Mouse (Mus musculus) granulocyte monocyte progenitor cell, adult 5-6 weeks (primary cell): ENCODE measurements around the gene Nynrin. TPM values are rescaled to one million over a fixed set of nuclear protein-coding genes. Genes with fewer than 3 reads are reported as not detected.

ENCODE experiments used
- ATAC-seq: replicated peaks from 2 replicates; pipeline ENCODE4 v1.8.0; 2016; ENCODE audit warnings: mild to moderate bottlenecking, moderate TSS enrichment, inconsistent platforms; ENCODE audit not compliant: poor library complexity, severe bottlenecking
- total RNA-seq, 2 experiments: library from RNA; stranded (forward) in 1 of 2; stranded (reverse) in 1 of 2; fragments of 200-712, 200-1000 nt in 1 of 2; fragments of >200 nt in 1 of 2; fragmentation: Nextera tagmentation in 1 of 2; gene quantifications; 2 replicates each; pipeline ENCODE4 v1.2.3; 2014 to 2017

Nynrin gene
- total RNA-seq, 2 experiments from 2014 or later, result 3.3 to 7.6 TPM

DNA sequence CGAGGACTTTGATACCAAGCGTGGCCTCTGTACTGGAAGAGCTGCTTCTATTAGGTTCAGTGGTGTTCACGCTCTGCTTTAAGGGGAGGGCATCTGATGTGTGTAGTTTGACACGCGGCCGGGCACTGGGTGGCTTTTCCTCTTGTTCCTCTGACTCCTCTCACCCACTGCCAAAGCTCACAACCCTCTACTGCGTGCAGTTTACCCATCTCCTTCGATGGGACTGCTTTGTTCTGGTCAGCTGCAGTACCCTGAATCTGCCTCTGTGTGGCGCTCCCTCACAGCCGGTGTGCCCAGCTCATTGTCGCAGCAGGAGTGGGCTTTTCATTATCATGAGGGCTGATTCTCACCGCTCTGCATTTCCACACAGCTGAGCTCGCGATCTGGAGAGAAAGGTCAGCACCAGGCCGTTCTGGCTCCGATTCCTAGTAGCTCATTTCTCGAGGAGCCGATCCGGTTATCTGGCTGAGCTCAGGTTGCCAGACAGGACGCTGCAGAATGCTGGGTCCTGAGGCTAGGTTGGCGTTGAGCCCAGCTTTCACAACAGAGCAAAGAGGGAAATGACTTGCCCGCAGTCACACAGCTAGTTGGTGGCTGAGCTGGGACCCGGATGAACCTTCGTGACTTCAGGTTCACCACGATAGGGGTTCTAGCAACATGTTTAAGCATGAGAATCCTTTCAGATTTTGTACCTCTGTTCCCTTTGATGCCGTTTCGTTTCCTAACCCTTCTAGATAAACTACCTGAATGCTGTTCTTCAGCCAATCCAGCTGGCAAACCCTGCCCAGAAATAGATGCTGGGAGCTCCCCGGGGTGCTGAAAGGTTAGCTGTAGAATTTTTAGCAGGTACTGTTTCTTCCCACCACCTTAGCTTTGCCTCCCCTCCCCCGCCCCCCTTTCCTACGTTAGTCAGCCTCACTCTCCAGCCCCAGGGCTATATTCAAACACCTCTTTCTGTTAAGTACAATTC, 20.2 kb downstream of the Nynrin start:
- ATAC-seq, result peak; percentile 87

DNA sequence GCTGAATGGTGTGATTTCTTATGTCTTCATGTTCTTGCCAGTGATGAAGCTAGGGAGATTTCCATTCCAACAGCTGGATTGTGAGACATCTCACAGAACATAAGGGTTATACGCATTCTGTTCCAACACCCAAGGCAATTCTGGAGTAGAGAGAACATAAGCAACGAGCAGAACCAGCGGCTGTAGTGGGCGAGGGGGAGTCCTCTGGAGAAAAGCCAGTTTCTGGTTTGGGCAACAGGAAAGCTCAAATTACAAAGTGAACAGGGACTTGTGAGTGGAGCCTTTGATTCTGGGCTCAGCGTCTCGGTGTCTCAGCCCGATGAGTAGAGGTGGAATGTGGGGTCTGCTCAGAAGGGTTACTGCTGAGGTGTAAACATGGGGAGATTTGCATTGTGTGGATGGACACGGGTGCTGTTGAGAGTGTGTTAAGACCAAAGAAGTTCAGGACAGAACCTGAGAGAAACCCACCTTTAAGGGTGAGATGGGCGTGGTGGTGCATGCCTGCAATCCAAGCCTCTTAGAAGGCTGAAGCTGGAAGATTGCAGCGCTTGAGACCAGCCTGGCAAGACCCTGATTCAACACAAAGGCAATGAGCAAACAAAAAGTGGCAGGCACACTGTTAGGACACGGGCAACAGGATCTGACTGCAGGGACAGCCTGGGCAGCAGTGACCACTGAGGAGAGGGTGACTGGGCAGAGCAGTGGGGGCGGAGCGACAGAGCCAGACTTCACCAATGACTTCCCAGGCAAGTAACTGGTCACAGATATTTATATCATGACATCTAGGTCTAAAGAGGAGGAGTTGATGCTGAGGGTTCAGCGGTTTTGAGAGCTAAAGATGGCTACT, 23.9 kb downstream of the Nynrin start:
- no peak for ATAC-seq

GRCm38 (mm10) chr14:55878316-55878940, 24.6 kb downstream of the Nynrin start:
- ATAC-seq, result no peak

DNA sequence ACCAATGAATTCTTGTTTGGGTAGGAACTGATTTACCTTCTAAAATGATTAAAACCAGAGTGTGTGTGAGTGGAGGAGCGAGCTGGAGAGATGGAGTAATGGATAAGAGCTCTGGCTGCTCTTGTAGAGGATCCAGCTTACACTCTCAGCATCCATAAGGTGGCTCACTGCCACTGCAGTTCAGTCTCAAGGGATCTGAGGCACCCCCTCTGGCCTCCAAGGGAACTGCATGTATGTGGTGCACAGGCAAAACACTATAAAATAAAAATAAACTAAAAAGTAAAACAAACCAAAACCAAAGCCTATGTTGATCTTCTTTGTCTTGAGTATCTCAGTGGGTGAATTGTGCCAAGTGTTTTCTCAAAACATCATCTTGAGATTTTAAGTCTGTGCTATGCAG, 25.8 kb downstream of the Nynrin start:
- ATAC-seq, result peak; percentile 85

DNA sequence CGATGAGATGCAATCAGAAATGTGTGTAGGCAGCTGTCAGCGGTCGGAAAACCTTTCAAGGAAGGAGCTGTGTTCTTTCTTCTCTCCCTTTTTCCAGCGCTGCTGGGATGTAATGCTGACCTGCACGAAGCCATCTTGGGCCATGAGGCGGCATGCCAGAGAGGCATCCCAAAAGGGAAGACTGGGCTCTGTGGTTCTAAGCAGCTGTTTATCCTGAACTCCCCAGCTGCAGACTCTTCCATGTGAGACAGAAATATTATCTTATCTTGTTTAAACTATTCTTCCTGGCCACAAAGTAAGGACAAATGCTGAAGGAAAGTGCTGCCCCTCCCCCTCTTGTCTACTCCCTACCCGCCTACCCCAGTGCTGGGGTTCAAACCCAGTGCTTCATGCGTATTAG, 27.2 kb downstream of the Nynrin start:
- no peak for ATAC-seq

DNA sequence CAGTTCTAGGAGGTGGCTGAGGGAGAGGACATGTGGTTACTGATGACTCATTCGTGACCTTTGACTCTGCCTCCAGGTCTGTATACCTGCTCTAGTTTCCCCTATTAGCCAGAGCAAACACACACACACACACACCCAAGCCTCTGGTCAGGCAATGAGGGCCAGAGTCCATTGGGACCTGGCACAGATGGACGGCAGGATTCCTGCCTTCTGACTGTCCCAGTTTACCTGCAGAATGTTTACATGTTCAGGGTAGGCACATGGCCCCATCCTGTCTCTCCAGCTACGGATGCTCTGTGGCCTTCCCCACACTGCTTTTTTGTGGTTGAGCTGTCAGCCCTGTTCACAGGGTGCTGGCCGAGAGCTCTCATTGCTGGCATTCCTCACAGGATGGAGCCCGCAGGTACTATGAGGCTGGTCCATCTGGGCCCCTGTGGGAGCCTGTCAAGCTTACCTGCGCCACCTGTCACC, 28.4 kb downstream of the Nynrin start:
- ATAC-seq, result no peak

- no peak for ATAC-seq
Measured at GRCm38 (mm10) chr14:55883149-55883661, 29.4 kb downstream of the Nynrin start.

- ATAC-seq, result no peak
Measured at GRCm38 (mm10) chr14:55883663-55884062, 29.9 kb downstream of the Nynrin start.

- ATAC-seq, result peak; percentile 9; the same call in 1 of the 2 replicates
Measured at GRCm38 (mm10) chr14:55884166-55884565, 30.4 kb downstream of the Nynrin start, which contains the start of gene Cbln3. Gene Cbln3 (minus strand): TSS chr14:55884392.

- peak; percentile 81 for ATAC-seq
Measured at GRCm38 (mm10) chr14:55884713-55885113, 30.9 kb downstream of the Nynrin start, which contains the start of gene Khnyn. Gene Khnyn (plus strand): TSS chr14:55884947.

- peak; percentile 7; the same call in 1 of the 2 replicates for ATAC-seq
Measured at GRCm38 (mm10) chr14:55885114-55885790, 31.4 kb downstream of the Nynrin start.

- ATAC-seq, result peak; percentile 66
Measured at GRCm38 (mm10) chr14:55885791-55886271, 32.0 kb downstream of the Nynrin start.

GRCm38 (mm10) chr14:55886571-55887382, 33.0 kb downstream of the Nynrin start:
- no peak for ATAC-seq

GRCm38 (mm10) chr14:55897671-55898070, 43.9 kb downstream of the Nynrin start:
- no peak for ATAC-seq

DNA sequence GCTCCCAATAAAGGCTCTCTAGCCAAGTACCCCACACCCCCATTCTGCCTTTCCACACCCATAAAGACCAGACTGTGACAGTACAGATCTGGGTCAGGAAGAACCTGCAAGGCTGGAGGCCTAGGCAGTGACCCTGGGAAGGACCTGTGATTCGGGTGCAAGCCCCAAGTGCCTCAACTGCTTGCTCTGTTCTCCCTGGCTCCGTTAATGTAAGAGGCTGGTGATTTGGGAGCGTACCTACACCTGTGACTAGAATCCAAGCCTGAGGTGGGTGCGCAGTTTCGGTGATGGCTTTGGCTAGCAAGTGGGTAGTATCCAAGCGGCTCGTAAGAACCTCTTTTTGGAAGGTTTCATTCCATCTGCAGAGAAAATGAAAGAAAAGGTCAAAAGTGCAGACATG, 45.1 kb downstream of the Nynrin start:
- no peak for ATAC-seq

DNA sequence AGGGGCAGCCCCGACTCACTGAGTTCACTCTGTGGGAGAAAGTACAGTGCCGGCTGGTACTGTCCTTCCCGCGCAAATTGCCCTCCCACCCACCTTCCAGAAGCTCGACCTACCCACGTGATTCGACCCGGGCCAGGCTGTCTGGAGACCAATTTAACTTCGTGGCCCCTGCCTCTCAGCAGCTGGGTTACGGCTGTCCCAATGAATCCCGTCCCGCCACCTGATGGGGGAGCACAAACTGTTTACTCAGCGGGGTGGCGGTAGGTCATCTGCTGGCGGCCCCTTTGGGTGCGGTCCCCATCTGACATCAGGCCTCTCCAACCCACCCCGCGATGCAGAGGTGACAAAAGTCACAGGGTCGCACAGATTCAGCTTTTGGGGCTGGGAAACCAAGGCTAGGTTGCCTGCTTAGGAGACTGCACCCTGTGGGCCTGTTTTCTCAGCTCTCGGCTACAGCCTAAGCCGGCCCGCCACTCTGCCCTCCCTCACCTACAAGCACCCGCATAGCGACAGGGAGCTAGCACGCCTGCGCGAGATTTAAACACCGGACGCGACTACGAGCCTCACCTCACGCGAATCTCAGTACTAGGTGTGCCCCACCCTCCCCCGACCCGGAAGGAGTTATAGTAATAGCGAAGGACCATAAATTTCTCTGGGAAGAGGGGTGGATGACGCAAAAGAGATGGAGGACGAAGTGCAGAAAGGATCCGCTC, 46.0 kb downstream of the Nynrin start, which contains the start of gene Sdr39u1:
TSS of gene Sdr39u1 (minus strand) at position 593 of the 713 bp plus-strand sequence.
- peak; percentile 92 for ATAC-seq

- ATAC-seq, result no peak
Measured at GRCm38 (mm10) chr14:55900414-55900755, 46.6 kb downstream of the Nynrin start.

GRCm38 (mm10) chr14:55905518-55905917, 51.7 kb downstream of the Nynrin start:
- ATAC-seq, result peak; percentile 61
